Mouse (Mus musculus) E14TG2a.4 (cell line): ENCODE results near the gene Spata21.

Source experiments
- CTCF ChIP-seq: conservative IDR thresholded peaks from 2 replicates; pipeline ENCODE4 v1.5.1; 2014; ENCODE audit warnings: low read length
- POU5F1 ChIP-seq: IDR thresholded peaks from 2 replicates; pipeline ENCODE4 v1.6.1; 2014; ENCODE audit warnings: low read length, borderline replicate concordance

- TF ChIP-seq CTCF (peak; percentile 95), POU5F1 (no peak)
Measured at GRCm38 (mm10) chr4:141101855-141102254, 13.7 kb downstream of the Spata21 start.
